Mouse (Mus musculus) heart, postnatal 0 days (tissue): Measurements from ENCODE around the gene Fam83f. TPM values are rescaled to one million over a fixed set of nuclear protein-coding genes. Genes with fewer than 3 reads are reported as not detected.

Experiments
- ATAC-seq: fragments of 200-750 bp; cut with Nextera tagmentation; 2 replicates; pipeline ENCODE4 v1.8.0; 2017; ENCODE audit warnings: low read depth, moderate number of reproducible peaks, moderate library complexity; ENCODE audit not compliant: insufficient read depth
- DNase-seq: peaks from one replicate; pipeline ENCODE4 v3.0.0-alpha.2; 2016; ENCODE audit warnings: low spot score
- H3K27ac ChIP-seq: fragments of 300-500 bp; sonication (generic); 2 replicates; pipeline ENCODE4 v1.5.1; 2014; ENCODE audit warnings: low read depth, mild to moderate bottlenecking
- H3K27me3 ChIP-seq: fragments of 300-500 bp; sonication (generic); 2 replicates; pipeline ENCODE4 v1.6.1; 2014; ENCODE audit warnings: low read length, mixed read lengths; ENCODE audit not compliant: control insufficient read depth, insufficient read depth
- H3K36me3 ChIP-seq: fragments of 300-500 bp; sonication (generic); replicated peaks from 2 replicates; pipeline ENCODE4 v1.6.1; 2014; ENCODE audit warnings: low read length, mixed read lengths; ENCODE audit not compliant: control insufficient read depth, insufficient read depth
- H3K4me1 ChIP-seq: fragments of 300-500 bp; sonication (generic); 2 replicates; pipeline ENCODE4 v1.6.1; 2014; ENCODE audit warnings: antibody characterized with exemption; ENCODE audit not compliant: control insufficient read depth, insufficient read depth
- H3K4me2 ChIP-seq: fragments of 300-500 bp; sonication (generic); 2 replicates; pipeline ENCODE4 v1.6.1; 2014; ENCODE audit warnings: low read depth, mild to moderate bottlenecking, low read length, moderate library complexity
- H3K4me3 ChIP-seq: fragments of 300-500 bp; sonication (generic); 2 replicates; pipeline ENCODE4 v1.5.1; 2014; ENCODE audit warnings: low read depth, low read length
- H3K9ac ChIP-seq: fragments of 300-500 bp; sonication (generic); replicated peaks from 2 replicates; pipeline ENCODE4 v1.6.1; 2014; ENCODE audit warnings: low read depth, low read length, mixed read lengths
- H3K9me3 ChIP-seq: fragments of 300-500 bp; sonication (generic); replicated peaks from 2 replicates; pipeline ENCODE4 v1.6.1; 2016; ENCODE audit warnings: low read length; ENCODE audit not compliant: control insufficient read depth
- CTCF ChIP-seq: IDR thresholded peaks from 2 replicates; pipeline ENCODE4 v1.5.1; 2016; ENCODE audit warnings: antibody characterized with exemption, control low read depth, low read depth
- EP300 ChIP-seq: IDR thresholded peaks from 2 replicates; pipeline ENCODE4 v1.6.1; 2016; ENCODE audit warnings: antibody characterized with exemption, low read depth
- WGBS: fragments of 180-500 bp; shearing (Covaris S2); extraction: QIAGEN DNeasy Blood & Tissue Kit; methylation state at CpG from one replicate; pipeline ENCODE4 v1.1.7; 2014; 5-methylcytosine and 5-hydroxymethylcytosine counted together
- polyA plus RNA-seq: library from polyadenylated mRNA; unstranded; fragments of >200 nt; fragmentation: Nextera tagmentation; extraction: Ambion mirVana; gene quantifications from 2 replicates; pipeline ENCODE4 v1.2.1, GENCODE M21; 2015
- total RNA-seq: library from RNA; depleted of rRNA; stranded (reverse); fragments of >200 nt; gene quantifications from 2 replicates; pipeline ENCODE4 v1.2.3, GENCODE M21; 2014; ENCODE audit warnings: low replicate concordance

Gene Fam83f
- total and polyA plus RNA-seq, 2 experiments from 2014 or later = 0.14 to 0.95 TPM

DNA sequence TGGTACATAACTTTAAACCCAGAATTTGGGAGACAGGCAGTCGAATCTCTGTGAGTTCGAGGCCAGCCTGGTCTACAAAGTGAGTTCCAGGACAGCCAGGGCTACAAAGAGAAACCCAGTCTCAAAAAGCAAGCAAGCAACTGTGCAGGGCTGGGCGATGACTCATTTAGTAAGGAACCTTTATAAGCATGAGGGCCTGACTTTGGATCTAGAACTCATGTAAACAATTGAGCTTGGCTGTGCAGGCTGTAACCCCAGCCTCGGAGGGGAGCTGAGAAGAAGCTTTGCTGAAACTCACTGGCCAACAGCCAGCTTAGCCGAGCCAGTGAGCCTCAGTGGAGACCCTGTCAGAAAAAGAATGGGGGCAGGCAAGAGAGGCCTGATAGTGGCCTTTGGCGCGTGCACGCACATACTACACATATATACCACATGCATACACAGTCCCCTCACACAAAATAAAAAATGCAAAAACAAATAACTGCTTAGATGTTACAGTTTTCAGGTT, 45.0 kb downstream of the Fam83f start:
- 74% methylated on average over 8 of the region's 8 CpGs for WGBS

DNA sequence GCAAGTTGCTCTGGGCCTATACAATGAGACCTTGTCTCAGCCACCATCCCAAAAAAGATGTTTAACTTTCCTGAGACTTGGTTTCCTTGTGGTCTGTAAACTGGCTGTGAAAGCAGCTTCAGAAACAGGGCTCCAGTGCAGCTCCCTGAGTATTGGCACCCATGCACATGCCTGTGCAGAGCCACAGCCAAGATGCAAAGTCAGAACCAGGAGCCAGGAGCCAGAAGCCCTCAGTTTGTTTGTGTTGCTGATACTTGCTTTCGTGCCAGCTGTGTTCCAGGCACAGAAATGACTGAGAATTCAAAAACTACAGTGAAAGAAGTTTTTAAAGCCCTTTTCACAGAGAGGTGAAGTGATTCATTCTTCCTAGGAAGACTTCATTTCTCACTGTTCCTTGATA, 45.8 kb downstream of the Fam83f start:
- ATAC-seq (no peak), DNase-seq (no peak)
- Histone ChIP-seq H3K4me3 (no peak overlapping the region), H3K27me3 (no peaks in the 10 kb centered on the region), H3K4me2 (no peak overlapping the region), H3K9me3 (no peaks in the 10 kb centered on the region), H3K27ac (no peak overlapping the region), H3K9ac (no peak overlapping the region), H3K4me1 (peaks cover 10% of the 10 kb centered on the region), H3K36me3 (no peaks in the 10 kb centered on the region)
- TF ChIP-seq CTCF (no peak), EP300 (no peak)
- WGBS = 42% methylated on average over 1 of the region's 1 CpGs

More for the DNA sequence above, 45.0 kb downstream of the Fam83f start:
- Histone ChIP-seq H3K27ac (no peak overlapping the region), H3K27me3 (no peaks in the 10 kb centered on the region), H3K9me3 (no peaks in the 10 kb centered on the region), H3K4me1 (peaks cover 10% of the 10 kb centered on the region), H3K9ac (no peak overlapping the region), H3K4me3 (no peak overlapping the region), H3K36me3 (no peaks in the 10 kb centered on the region), H3K4me2 (no peak overlapping the region)
- ATAC-seq = no peak
- TF ChIP-seq CTCF (no peak), EP300 (no peak)
- no peak for DNase-seq

DNA sequence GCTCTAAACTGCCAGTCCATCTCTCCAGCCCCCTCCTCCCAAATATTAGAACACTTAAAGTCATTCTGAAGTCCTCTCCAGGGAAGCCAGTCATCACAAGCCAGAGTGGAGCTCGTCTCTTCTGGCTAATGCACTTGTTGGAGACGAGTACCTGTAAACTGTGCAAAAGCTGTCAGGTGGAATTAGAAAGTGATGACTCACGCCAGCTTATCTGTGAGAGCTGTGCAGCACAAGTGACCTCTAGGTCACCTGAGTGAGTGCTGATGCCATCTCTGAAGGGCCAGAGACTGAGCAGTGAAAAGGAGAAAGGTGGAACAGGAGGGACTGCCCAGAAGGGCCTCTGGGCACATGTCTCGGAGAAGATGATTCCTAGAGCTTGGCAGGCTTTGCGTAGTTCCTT, 48.6 kb downstream of the Fam83f start:
- H3K4me2 ChIP-seq = no peak overlapping the region
- DNase-seq (no peak), ATAC-seq (no peak)
- H3K4me3 ChIP-seq = no peak overlapping the region
- no peaks in the 10 kb centered on the region for H3K36me3 ChIP-seq
- H3K27me3 ChIP-seq = no peaks in the 10 kb centered on the region
- 42% methylated on average over 5 of the region's 5 CpGs for WGBS
- H3K9ac ChIP-seq = no peak overlapping the region
- peaks cover 10% of the 10 kb centered on the region for H3K4me1 ChIP-seq
- no peak overlapping the region for H3K27ac ChIP-seq
- no peak for TF ChIP-seq EP300
- no peak for TF ChIP-seq CTCF
- no peaks in the 10 kb centered on the region for H3K9me3 ChIP-seq

DNA sequence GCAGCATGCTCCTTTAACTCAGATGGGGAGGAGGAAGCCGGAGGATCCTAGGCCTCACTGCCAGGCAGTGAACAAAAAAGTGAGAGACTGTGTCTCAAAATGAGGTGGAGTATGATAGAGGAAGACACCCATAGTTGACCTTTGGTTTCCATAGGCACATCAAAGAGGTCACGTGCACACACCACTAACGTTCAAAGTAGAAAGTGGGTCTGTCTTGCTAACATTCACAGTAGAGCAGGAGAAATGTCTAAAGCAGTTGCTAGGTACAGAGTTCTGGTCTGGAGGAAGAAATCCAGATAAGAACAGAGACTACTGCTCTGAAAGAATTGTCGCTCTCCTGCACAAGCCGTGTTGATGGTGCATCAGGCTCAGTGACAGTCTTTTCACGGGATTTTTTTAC, 50.2 kb downstream of the Fam83f start:
- TF ChIP-seq EP300 = no peak
- no peak for TF ChIP-seq CTCF
- Histone ChIP-seq H3K36me3 (no peaks in the 10 kb centered on the region), H3K4me1 (peaks cover 10% of the 10 kb centered on the region), H3K27ac (no peak overlapping the region), H3K9me3 (no peaks in the 10 kb centered on the region), H3K4me2 (no peak overlapping the region), H3K27me3 (no peaks in the 10 kb centered on the region), H3K9ac (no peak overlapping the region), H3K4me3 (no peak overlapping the region)
- WGBS = 65% methylated on average over 6 of the region's 6 CpGs
- ATAC-seq (no peak), DNase-seq (no peak)

DNA sequence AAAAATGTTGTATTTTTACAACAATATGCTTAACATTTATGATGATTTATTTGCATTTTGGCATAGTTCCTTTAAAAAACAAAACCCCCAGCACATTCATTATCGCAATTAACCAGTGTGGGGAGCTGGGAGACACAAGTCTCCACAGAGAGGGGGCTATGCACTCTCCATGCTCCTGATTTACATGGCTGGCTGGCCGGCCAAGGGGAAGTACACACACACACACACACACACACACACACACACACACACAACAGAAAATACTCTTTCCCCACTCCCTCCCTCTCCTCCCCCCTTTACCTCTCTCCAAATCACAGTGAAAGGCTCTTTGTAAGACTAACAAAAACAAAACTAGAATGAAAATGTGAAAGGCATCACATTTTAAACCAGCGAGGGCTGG, 50.7 kb downstream of the Fam83f start:
- ATAC-seq (no peak), DNase-seq (no peak)
- Histone ChIP-seq H3K4me2 (no peak overlapping the region), H3K4me1 (peaks cover 7% of the 10 kb centered on the region), H3K4me3 (no peak overlapping the region), H3K27me3 (no peaks in the 10 kb centered on the region), H3K9me3 (no peaks in the 10 kb centered on the region), H3K27ac (no peak overlapping the region), H3K36me3 (no peaks in the 10 kb centered on the region), H3K9ac (no peak overlapping the region)
- TF ChIP-seq EP300 (no peak), CTCF (no peak)
- WGBS = 66% methylated on average over 3 of the region's 3 CpGs

DNA sequence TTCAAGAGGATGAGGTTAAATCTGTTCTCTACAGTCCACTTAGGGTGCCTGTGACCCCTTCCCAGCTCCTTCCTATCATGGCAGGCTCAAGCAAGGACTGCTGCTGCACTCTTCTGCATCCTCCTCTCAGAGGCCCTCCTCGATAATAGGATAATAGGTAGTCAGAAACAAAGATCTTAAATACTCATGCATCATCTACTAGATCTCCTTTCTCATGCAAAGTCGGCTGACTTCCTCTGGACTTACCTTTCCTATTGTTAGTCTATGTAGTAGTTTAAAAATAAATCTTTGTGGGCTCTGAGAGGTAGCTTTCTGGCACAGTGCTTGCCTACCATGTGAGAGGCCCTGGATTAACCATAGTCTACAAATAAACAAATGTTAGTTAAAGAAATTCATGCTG, 57.8 kb downstream of the Fam83f start:
- 47% methylated on average over 2 of the region's 2 CpGs for WGBS

More for the DNA sequence above, 57.8 kb downstream of the Fam83f start:
- Histone ChIP-seq H3K27ac (no peak overlapping the region), H3K36me3 (no peaks in the 10 kb centered on the region), H3K4me1 (peaks cover 16% of the 10 kb centered on the region; the same call in 1 of the 2 replicates), H3K27me3 (no peaks in the 10 kb centered on the region), H3K9ac (no peak overlapping the region), H3K4me3 (no peak overlapping the region), H3K9me3 (no peaks in the 10 kb centered on the region), H3K4me2 (no peak overlapping the region)
- ATAC-seq (no peak), DNase-seq (no peak)
- TF ChIP-seq EP300 (no peak), CTCF (no peak)
